Mouse (Mus musculus): Measurements from ENCODE around the gene Rnf208. TPM values are rescaled to one million over a fixed set of nuclear protein-coding genes. Genes with fewer than 3 reads are reported as not detected.

Rnf208 gene
- total RNA-seq, 4 experiments from 2014 or later, result 263 to 288 (median 266) TPM

- no peak for DNase-seq (ENCODE audit: low spot score in 2 of 2)
These were observed 31.0 kb downstream of the Rnf208 start for GRCm38 (mm10) chr2:25273010-25273409.

DNA sequence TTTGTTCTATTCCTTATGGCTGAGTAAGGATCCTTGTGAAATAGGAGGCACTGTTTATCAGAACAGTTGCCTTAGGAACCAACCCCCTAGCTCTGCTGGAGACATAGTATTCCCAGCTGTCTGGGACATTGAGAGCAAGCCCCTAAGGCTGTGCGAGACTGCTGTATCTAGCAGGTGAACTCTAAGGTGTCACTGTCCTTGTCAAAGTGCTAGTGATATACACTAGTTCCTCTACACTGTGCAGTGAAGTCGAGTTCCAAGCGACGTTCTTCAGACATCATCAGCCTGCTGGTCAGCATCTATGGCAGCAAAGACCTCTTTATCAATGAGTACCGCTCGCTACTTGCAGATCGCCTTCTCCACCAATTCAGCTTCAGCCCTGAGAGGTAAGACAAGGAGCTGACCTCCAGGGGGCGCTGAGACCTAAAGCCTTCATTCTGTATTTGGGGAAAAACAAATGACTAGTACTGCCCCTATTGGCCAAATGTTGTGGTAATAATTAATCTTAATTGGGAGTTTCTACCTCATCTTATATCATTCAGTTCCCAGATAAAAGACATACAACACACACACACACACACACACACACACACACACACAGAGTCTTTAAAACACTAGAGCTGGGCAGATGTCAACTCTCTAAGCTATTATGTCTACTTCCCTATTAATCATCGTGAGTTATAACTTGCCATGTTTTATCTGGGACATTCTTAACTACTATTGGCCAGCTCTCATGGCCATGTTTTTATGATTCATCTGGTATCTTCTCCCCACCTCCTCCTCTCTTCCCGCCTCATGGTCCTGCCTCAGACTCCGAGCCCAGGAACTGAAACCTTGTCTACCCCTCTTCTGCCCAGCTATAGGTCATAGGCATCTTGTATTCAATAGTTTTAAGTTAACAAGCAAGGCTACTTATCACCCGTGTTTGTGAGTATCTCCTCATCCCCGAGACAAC, 37.1 kb downstream of the Rnf208 start:
- no peak for DNase-seq (ENCODE audit: low spot score in 2 of 2)

DNA sequence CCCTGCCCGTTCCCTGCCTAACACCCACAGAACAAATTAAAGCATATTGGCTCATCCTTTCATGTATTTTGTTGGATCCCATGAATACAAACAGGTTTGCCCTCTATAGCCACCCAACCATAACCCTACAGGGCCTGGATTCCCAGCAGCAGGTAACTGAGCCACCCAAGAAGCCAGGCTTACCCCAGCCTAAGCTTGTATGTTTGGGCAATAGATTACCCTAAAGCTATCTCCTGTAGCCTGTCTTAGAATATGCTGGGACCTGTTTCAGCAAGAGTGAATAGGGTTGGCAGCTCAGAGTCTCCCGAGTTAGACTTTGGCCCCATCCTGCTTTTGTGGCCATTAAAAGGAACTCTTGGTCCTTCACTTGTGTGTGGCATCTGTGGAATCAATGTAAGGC, 43.5 kb downstream of the Rnf208 start:
- no peak for DNase-seq (ENCODE audit: low spot score in 2 of 2)

DNA sequence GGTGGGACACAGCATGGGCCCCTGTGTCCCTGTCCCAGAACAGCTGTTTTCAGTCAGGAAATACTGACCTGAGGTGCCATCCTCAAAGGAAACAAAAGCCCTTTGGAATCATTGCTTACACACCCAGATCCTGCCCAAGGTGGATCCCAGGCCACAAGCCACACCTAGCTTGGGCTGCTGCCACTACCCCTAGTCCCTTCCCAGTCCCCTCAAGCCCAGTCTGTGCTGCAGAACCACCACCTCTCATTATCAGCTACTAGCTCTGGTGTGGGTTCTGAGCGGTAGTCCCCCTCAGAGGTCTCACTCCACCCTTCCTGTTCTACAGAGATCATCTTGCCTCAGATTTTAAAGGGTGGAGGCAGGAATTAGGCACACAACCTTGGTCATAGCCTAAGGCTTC, 44.3 kb downstream of the Rnf208 start:
- DNase-seq (ENCODE audit: low spot score in 2 of 2), result no peak

- DNase-seq (ENCODE audit: low spot score in 2 of 2), result no peak
These were observed 45.0 kb downstream of the Rnf208 start for GRCm38 (mm10) chr2:25286837-25287636.

GRCm38 (mm10) chr2:25287927-25288649, 46.0 kb downstream of the Rnf208 start, which contains the start of gene Tmem210:
Gene Tmem210, plus strand, starts transcription at chr2:25288145.
- DNase-seq (ENCODE audit: low spot score in 2 of 2), result no peak

DNA sequence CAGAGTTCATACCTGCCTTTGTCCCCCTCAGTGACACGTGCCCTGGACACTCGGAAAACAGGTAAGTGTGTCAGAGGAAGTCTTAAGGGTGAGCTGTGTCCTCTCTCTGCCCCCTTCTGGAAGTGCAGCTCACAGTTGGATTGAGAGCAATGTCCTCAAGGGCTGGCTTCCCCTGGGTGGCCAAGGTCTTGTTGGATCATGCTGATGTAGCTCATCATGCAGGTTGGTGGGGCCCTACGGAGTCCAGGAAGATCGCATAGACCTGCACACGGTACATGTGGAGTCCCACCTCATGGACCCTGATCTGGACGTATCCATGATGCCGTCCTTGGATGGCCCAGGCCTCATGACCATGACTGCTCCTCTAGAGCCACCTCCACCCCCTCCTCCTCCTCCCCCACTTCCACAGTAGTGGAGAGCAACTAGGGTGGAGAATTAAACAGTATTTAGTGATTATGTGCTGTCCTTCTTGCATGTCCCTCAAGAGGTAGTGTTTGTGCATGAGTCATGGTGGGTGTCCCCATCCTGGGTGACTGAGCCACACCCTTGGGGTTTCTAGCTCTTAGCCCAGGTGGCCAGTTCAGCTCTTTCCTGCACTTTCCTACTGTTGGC, 46.8 kb downstream of the Rnf208 start:
- DNase-seq (ENCODE audit: low spot score in 2 of 2), result no peak

GRCm38 (mm10) chr2:25289651-25290050, 47.6 kb downstream of the Rnf208 start, which contains the start of gene Lrrc26:
Gene Lrrc26, plus strand, starts transcription at chr2:25289915.
- DNase-seq (ENCODE audit: low spot score in 2 of 2), result no peak

- peak in 1 of 2 experiments; percentile 76 for DNase-seq (ENCODE audit: low spot score in 2 of 2)
These were observed 48.2 kb downstream of the Rnf208 start for GRCm38 (mm10) chr2:25290101-25290815.

DNA sequence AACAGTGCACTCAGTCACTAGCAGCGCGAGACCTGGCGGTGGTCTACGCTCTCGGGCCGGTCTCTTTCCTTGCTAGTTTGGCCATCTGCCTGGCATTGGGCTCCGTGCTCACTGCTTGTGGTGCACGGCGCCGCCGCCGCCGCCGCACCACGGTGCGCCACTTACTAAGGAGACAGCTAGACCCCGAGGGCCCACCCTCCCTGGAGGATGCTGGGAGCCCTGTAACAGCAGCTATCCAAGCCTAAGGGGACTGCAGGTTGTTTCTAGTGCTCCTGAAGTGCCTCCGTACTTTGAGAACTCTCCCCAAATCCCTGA, 48.7 kb downstream of the Rnf208 start:
- no peak for DNase-seq (ENCODE audit: low spot score in 2 of 2)

GRCm38 (mm10) chr2:25291184-25292053, 49.4 kb downstream of the Rnf208 start:
- DNase-seq (ENCODE audit: low spot score in 2 of 2), result no peak

- DNase-seq (ENCODE audit: low spot score in 2 of 2), result no peak
These were observed 50.0 kb downstream of the Rnf208 start for GRCm38 (mm10) chr2:25292054-25292544.

GRCm38 (mm10) chr2:25292856-25293255, 50.8 kb downstream of the Rnf208 start:
- DNase-seq (ENCODE audit: low spot score in 2 of 2), result no peak

DNA sequence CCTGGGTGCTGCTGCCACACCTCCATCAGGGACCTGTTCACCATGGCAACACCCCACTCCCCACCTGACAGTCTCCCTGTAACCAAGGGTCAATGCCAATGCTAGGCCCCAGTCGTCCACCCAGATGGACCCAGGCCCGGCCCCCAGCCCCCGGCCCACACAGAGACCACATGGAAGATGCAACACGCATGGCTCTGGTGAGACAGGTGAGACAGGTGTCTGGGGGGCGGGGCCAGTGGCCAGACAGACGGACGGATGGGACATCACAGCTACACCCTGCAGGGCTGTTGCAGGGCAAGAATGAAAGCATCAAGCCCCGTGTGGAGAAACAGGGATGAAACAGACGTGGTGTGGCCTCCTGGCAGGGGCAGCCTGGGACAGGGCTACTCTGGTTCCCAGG, 51.7 kb downstream of the Rnf208 start:
- peak in 1 of 2 experiments; percentile 25 for DNase-seq (ENCODE audit: low spot score in 2 of 2)

Other genes starting within 250 kb of the Rnf208 start
- 100 to 1,000 TPM; 404 to 462 (median 421) TPM for gene Nsmf, start 187.9 kb upstream of the Rnf208 start, total RNA-seq (2022)
- gene Entpd8, start 162.0 kb upstream of the Rnf208 start, total RNA-seq (2022), result not detected
- not detected for gene Noxa1, start 147.1 kb upstream of the Rnf208 start, total RNA-seq (2022)
- 10 to 100 TPM; 20.5 to 27.9 (median 23.4) TPM for gene Nrarp, start 61.5 kb upstream of the Rnf208 start, total RNA-seq (2022)
- gene Tor4a, start 45.4 kb upstream of the Rnf208 start, total RNA-seq (2022), result 1 to 10 TPM; 2.2 to 3.4 (median 2.5) TPM
- gene Nelfb, start 30.8 kb upstream of the Rnf208 start, total RNA-seq (2022), result 10 to 100 TPM; 58.4 to 64.2 (median 59.4) TPM
- under 1 TPM in 3 of 4 experiments, not detected in 1; 0.23 to 0.82 (median 0.30) TPM for gene Stpg3, start 27.6 kb upstream of the Rnf208 start, total RNA-seq (2022)
- gene Fam166a, start 23.5 kb upstream of the Rnf208 start, total RNA-seq (2022), result 1 to 10 TPM in 1 of 4 experiments, not detected in 3; 1.4 TPM
- gene Tubb4b, start 17.6 kb upstream of the Rnf208 start, total RNA-seq (2022), result 100 to 1,000 TPM; 332 to 365 (median 345) TPM
- gene Slc34a3, start 7.9 kb upstream of the Rnf208 start, total RNA-seq (2022), result not detected
- not detected for gene Rnf224, start 5.5 kb upstream of the Rnf208 start, total RNA-seq (2022)
- not detected for gene Cysrt1, start 197 bp downstream of the Rnf208 start, total RNA-seq (2022)
- gene AL732309.1, start 4.6 kb downstream of the Rnf208 start, total RNA-seq (2022), result 1 to 10 TPM in 3 of 4 experiments, under 1 TPM in 1; 0.67 to 4.2 (median 3.4) TPM
- gene Tmem203, start 13.2 kb downstream of the Rnf208 start, total RNA-seq (2022), result 10 to 100 TPM; 31.7 to 38.3 (median 36.3) TPM
- gene Tprn, start 20.4 kb downstream of the Rnf208 start, total RNA-seq (2022), result 10 to 100 TPM; 26.5 to 30.6 (median 28.6) TPM
- gene Ssna1, start 30.2 kb downstream of the Rnf208 start, total RNA-seq (2022), result 10 to 100 TPM; 57.5 to 67.8 (median 62.1) TPM
- 100 to 1,000 TPM in 2 of 4 experiments, 10 to 100 TPM in 2; 88.6 to 111 (median 96.9) TPM for gene Anapc2, start 30.2 kb downstream of the Rnf208 start, total RNA-seq (2022)
- gene Tmem210, start 45.9 kb downstream of the Rnf208 start, total RNA-seq (2022), result not detected
- not detected for gene Lrrc26, start 47.7 kb downstream of the Rnf208 start, total RNA-seq (2022)
- 100 to 1,000 TPM; 390 to 399 (median 395) TPM for gene Grin1, start 76.9 kb downstream of the Rnf208 start, total RNA-seq (2022)
- 10 to 100 TPM; 57.3 to 64.7 (median 61.0) TPM for gene Man1b1, start 90.1 kb downstream of the Rnf208 start, total RNA-seq (2022)
- gene Dpp7, start 114.1 kb downstream of the Rnf208 start, total RNA-seq (2022), result 10 to 100 TPM; 35.1 to 50.7 (median 37.9) TPM
- 10 to 100 TPM; 20.9 to 31.0 (median 25.8) TPM for gene Uap1l1, start 123.4 kb downstream of the Rnf208 start, total RNA-seq (2022)
- 1 to 10 TPM; 1.7 to 3.8 (median 2.3) TPM for gene Sapcd2, start 130.1 kb downstream of the Rnf208 start, total RNA-seq (2022)
- gene Entpd2, start 153.6 kb downstream of the Rnf208 start, total RNA-seq (2022), result 10 to 100 TPM; 13.1 to 17.5 (median 16.2) TPM
- gene Npdc1, start 157.1 kb downstream of the Rnf208 start, total RNA-seq (2022), result 100 to 1,000 TPM; 307 to 332 (median 316) TPM
- gene Fut7, start 181.0 kb downstream of the Rnf208 start, total RNA-seq (2022), result under 1 TPM in 2 of 4 experiments, not detected in 2; 0.40 to 0.84 TPM
- 100 to 1,000 TPM; 176 to 185 (median 183) TPM for gene Abca2, start 186.4 kb downstream of the Rnf208 start, total RNA-seq (2022)
- gene Clic3, start 214.6 kb downstream of the Rnf208 start, total RNA-seq (2022), result 1 to 10 TPM in 2 of 4 experiments, not detected in 2; 1.2 to 1.6 TPM
- 10 to 100 TPM; 67.2 to 88.0 (median 78.1) TPM for gene Paxx, start 218.8 kb downstream of the Rnf208 start, total RNA-seq (2022)
- gene Ptgds, start 227.8 kb downstream of the Rnf208 start, total RNA-seq (2022), result 1,000 to 10,000 TPM; 1,862 to 2,386 (median 2,226) TPM

All from left cerebral cortex, adult 8-10 months (tissue).